Mouse (Mus musculus) frontal cortex, adult (tissue): ENCODE measurements around the gene Angptl1.

Experiments used
- ATAC-seq: cut with Nextera tagmentation; 2 replicates; pipeline ENCODE4 v1.9.2; 2017; ENCODE audit warnings: mild to moderate bottlenecking, moderate library complexity, mixed read lengths; ENCODE audit not compliant: low TSS enrichment

Gene Angptl1

GRCm38 (mm10) chr1:156838177-156838576 lies at the start of gene Angptl1:
TSS of gene Angptl1 (plus strand) at chr1:156838562.
- ATAC-seq = no peak

DNA sequence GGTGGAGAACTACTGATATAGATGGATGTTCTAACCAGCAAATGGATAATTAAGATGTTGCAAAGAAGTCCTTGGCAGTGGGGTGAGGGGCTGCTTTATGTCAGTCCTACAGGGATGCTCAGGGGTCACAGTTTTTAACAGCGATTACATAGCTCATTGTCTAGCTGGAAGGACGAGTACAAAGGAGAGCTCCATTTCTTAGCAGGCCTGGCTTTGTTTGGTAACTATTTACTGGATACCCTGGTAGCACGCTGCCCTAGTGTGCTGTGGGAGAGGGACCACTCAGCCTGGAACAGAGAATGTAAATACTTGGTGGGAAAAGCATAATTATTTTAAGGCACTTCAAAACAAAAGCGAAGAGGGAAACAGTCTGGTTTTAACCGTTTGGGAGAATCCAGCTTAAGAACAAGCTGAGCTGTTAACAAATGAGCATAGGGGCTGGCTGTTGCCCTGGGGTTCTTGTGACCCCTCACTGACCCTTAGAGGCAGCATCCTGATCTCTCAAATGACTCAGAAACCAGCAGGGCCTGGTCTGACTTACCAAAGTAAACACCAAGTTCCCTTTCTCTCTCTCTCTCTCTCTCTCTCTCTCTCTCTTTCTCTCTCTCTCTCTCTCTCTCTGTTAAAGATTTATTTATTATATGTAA lies 48.4 kb upstream of the Angptl1 start:
- no peak for ATAC-seq

DNA sequence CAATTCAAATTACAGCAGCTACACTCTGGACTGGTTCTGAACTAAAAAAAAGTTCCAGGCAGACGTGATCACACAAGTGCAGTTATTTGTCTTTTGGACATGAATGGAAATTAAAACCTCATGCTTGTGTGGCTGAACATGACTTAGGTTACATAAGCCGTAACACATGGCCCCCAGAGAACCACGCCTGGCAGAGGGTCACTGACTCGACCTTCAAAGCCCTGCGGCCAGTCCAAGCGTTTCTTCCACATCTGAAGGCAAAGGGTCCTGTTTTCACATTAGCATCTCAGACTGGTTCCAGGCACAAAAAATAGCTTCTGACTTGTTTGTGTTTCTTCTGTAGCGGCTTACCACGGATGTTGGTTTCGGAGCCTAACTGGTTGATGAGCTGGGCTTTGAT lies 42.1 kb upstream of the Angptl1 start:
- ATAC-seq = no peak

DNA sequence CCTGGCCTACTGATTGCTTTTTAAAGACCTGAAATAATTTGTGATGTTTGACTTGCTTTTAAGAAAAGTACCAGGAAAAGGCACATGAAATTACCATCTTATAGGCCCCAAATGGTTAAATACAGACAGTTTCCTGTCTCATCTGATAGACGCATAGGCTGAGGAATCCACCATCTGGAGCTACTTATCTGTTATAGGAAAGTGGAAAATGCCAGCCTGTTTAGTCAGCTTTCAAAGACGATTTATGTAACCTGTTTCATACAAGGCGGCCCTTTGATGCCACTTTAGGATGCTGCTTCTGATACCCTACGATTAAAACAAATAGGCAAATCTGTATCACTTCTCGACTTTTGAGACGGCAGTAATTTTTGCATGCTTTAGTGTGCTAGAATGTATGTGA lies 37.1 kb upstream of the Angptl1 start:
- ATAC-seq = peak; percentile 85

- ATAC-seq = peak; percentile 79
These were observed 30.0 kb upstream of the Angptl1 start for GRCm38 (mm10) chr1:156808332-156808731.

DNA sequence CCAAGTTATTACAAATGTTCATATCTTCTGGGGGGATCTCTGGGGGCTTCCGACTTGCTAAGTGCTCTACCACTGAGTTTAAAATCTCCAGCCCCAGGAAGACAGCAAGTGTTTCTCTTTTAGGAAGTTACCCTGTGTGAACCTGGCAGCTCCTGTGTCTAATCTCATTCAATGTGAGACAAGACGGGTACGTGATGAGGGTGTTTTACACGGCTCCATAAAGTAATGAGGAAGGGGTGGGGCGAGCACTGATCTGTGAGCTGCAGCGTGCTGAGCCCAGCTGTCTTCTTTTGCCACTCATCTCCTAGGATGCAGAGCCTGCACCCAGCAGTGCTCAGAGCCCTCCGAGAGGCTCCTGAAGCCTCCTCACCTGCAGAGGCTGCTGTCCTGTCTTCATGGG lies 26.4 kb upstream of the Angptl1 start:
- ATAC-seq = peak; percentile 38; the same call in 1 of the 2 replicates

- ATAC-seq = no peak
These were observed 25.6 kb upstream of the Angptl1 start for GRCm38 (mm10) chr1:156812716-156813115.

DNA sequence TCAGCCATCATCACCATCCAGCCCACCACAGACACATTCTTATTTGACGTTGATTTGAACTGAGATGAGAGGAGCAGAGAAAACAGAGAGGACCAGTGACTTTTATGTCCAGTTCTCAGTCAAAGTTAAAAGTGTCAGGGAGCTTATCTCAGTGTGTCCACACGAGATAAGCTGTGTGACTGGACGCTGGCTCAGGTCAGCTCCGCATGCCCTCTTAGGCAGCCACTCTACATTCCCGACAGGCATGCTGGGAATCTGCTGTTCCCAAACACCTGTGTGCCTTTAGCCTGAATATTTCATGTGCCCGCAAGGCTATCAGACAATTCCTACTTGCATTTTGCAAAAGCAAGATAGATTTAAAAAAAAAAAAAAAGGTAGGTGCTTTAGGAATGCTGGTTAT lies 24.9 kb upstream of the Angptl1 start:
- no peak for ATAC-seq

DNA sequence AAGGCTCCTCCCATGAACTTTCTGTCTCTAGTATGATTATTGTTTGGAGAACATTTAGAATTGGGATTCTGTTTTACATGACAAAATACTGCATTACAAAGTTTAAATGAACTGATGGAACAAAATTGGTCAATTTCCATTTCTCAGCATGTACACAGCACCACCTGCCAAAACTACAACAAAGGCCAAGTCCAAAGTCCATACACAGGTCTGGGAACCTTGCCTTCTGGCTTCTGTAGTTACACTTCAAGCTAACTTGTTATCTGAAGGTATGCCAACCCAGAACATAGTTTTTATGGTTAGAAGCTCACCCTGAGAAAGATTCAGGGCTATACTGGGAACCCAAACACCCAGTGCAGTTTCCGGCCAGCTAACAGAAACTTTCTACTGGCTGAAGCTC lies 19.1 kb upstream of the Angptl1 start:
- ATAC-seq = no peak

DNA sequence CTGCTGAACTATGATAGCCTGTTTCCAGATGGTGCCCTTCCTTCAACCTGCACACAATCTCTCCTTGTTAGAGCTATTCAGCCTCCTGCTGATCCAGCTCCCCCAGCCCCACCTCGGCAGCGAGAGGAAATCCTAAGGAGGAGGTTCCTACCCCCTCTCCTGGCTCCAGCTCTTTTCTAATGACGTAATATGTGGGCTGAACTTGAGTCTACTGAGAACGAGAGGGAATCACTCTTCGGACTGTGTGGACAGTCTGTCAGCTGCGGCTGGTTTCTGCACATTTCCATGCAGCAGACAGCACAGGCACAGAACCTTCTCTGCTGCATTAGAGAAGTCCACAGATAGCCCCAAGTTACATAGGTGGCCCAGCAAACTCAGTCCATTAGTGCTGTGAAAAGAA lies 333 bp downstream of the Angptl1 start:
- peak; percentile 86 for ATAC-seq

- ATAC-seq = peak; percentile 35; the same call in 1 of the 2 replicates
These were observed 3.4 kb downstream of the Angptl1 start for GRCm38 (mm10) chr1:156841625-156842339.

- ATAC-seq = peak; percentile 64
These were observed 8.7 kb downstream of the Angptl1 start for GRCm38 (mm10) chr1:156847098-156847497.

DNA sequence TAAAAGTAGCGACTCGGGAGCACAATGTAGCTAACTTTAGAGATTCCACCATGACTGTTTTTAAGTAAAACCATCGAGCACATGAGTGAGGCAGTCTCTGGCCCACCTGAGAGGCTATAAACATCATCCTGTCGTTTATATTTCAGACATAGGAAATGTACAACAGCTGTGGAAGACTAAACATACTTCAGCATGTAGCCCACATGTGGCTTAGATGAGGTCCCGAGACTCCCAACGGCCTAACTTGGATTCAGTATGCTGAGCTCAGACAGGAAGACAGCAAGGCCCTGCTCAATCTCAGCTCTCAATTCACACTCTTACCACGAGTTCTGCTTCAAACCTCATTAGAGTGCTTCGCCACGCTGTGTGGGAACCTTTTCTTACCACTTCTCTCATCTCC lies 14.0 kb downstream of the Angptl1 start:
- ATAC-seq = no peak

DNA sequence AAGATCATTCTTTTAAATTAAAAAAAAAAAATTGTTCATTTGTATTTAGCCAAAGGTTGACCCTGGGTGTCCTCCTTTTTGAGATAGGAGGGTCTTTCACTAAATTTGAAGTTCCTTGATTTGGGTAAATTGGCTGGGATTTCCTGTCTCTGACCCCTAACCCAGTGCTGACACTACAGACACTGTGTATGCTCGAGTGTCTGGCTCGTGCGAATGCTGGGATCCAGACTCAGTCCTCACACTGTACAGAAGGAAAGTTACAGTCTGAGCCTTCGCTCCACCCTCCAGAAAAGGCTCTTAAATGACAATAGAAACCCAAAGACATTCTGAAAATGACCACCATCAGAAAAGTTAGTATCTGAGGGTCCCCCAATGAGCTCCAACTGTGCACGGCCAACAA lies 14.5 kb downstream of the Angptl1 start:
- ATAC-seq = no peak

DNA sequence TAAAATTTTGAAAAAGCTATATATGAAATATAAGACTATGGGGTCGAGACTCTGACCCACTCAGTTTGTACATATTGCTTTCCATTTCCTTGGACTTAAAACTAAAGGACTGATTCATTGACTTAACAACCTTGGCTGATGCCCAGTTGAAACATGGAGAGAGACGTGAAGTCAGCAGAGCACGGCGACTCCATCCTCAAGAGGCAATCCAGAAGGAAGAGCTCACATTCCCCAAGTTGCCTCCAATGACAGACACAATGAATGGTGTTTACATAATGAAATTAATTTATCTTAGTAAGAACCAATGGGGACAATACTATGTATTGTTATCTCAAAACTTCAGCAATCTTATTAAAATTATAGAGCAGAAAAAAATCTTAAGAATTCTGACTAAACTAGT lies 16.2 kb downstream of the Angptl1 start:
- no peak for ATAC-seq

- no peak for ATAC-seq
These were observed 18.3 kb downstream of the Angptl1 start for GRCm38 (mm10) chr1:156856666-156857065.

GRCm38 (mm10) chr1:156859156-156859555 lies 20.8 kb downstream of the Angptl1 start:
- ATAC-seq = no peak

DNA sequence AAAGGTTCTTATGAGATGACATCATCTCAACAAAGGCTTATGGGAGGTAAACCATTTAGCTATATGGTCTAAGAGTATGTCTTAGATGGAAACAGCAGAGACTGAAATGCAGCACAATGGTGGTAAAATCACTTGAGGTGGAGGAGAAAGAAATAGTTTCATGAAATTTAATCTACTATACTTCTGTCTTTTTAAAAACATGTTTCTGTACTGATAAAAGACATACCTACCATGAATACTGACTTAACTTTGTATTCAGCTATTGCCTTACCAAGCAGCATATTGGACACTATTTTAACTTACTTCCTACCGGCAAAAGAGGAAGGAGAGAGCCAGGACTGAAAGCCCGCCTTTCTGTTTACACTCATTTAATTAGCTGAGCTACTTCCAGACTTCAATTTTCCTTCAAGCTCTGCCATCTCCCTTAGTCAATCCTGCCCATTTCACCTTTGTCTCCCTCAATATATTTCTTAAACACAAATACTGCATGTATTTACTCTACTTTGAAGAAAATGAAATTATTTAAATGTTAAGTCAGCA lies 21.4 kb downstream of the Angptl1 start:
- no peak for ATAC-seq

- no peak for ATAC-seq
These were observed 21.9 kb downstream of the Angptl1 start for GRCm38 (mm10) chr1:156860266-156860665.

DNA sequence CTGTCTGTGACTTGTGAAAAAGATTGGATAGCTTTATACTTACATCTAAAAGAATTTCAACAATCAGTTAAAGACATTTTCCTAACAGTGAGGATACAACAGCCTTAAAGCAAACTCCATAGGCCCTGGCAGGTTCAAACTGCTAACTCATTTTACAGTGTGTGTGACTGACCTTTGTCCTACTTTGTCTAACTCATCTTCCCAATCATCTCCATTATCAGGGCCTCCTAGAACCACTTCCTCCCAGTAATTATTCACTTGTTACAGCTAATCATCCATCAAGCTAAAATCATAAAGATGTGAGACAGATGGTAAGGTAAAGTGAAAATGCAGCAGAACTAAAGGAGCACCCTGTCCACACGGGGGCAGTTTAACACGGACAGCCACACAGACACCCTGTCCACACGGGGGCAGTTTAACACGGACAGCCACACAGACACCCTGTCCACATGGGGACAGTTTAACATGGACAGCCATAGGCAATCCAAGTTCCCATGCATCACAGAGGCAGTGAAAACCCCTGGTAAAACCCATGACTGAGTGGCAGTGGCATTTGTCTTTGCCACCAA lies 23.2 kb downstream of the Angptl1 start:
- ATAC-seq = no peak

DNA sequence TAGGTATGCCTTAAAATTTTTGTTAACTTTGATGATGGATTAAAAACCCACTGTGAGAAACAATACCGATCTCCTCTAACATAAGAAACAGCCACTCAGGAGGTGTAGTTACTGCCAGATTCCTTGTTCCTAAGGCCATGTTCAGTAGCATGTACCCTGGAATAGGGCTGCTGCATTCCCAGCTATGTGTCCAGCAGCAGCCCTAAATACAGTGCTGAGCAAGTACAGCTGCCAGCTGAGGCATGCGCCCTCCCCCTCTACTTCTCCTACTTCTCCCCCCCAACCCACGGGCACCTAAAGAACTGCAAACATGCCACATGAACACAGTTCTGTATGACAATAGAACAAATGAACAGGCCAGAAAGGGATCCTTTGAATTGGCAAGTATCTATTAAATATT lies 25.4 kb downstream of the Angptl1 start:
- 0 out of 2 replicates have a peak, but pooled peaks have one; percentile 28 for ATAC-seq

GRCm38 (mm10) chr1:156864240-156864639 lies 25.9 kb downstream of the Angptl1 start:
- ATAC-seq = peak; percentile 97

DNA sequence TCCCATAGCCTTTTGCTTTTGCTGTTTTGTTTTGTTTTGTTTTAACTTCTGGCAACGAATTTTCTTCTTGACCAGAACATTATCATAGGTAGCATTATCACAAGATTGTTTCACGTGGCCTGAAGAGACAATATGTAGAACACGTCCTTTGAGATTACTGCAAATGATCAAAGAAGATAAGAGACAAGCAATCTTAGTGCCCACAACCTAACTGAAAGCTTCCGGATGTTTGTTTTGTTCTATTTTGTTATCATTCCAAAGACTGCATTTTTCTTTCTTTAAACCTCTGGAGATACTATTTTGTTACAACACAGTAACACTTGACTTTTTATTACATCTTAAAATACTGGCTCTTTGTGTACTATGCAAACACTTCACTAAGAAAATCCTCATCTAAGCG lies 31.7 kb downstream of the Angptl1 start:
- ATAC-seq = no peak
